Mouse (Mus musculus) liver, adult 2 months (tissue): ENCODE data around the gene Llph. TPM values are rescaled to one million over a fixed set of nuclear protein-coding genes. Genes with fewer than 3 reads are reported as not detected.

Experiments used
- DNase-seq: peaks from one replicate; pipeline ENCODE4 v3.0.0-alpha.2; 2011; ENCODE audit warnings: low read depth, low spot score; ENCODE audit errors: extremely low read depth
- H3K27ac ChIP-seq: fragments of 200-500 bp; replicated peaks from 2 replicates; pipeline ENCODE4 v1.5.1; 2012; ENCODE audit warnings: low read depth, mild to moderate bottlenecking, control low read depth, inconsistent platforms, low read length; ENCODE audit not compliant: insufficient read depth
- H3K27me3 ChIP-seq: fragments of 200-500 bp; 2 replicates; pipeline ENCODE4 v1.6.1; 2012; ENCODE audit warnings: mild to moderate bottlenecking, moderate library complexity, low read length, inconsistent platforms; ENCODE audit not compliant: control insufficient read depth, insufficient read depth
- H3K36me3 ChIP-seq: fragments of 200-500 bp; 2 replicates; pipeline ENCODE4 v1.6.1; 2012; ENCODE audit warnings: low read length, inconsistent platforms; ENCODE audit not compliant: control insufficient read depth, insufficient read depth
- H3K4me1 ChIP-seq: fragments of 200-500 bp; 2 replicates; pipeline ENCODE4 v1.6.1; 2011; ENCODE audit warnings: low read length; ENCODE audit not compliant: control insufficient read depth, insufficient read depth
- H3K4me3 ChIP-seq: fragments of 200-500 bp; 2 replicates; pipeline ENCODE4 v1.5.1; 2011; ENCODE audit warnings: low read depth, mild to moderate bottlenecking, control low read depth, low read length, moderate library complexity; ENCODE audit not compliant: insufficient read depth
- H3K79me2 ChIP-seq: fragments of 200-500 bp; 2 replicates; pipeline ENCODE4 v1.6.1; 2012; ENCODE audit warnings: inconsistent platforms, mild to moderate bottlenecking, low read length, moderate library complexity; ENCODE audit not compliant: control insufficient read depth, insufficient read depth
- H3K9ac ChIP-seq: fragments of 200-500 bp; 2 replicates; pipeline ENCODE4 v1.6.1; 2012; ENCODE audit warnings: low read depth, mild to moderate bottlenecking, control low read depth, inconsistent platforms, low read length
- CTCF ChIP-seq: fragments of 200-500 bp; IDR thresholded peaks from 2 replicates; pipeline ENCODE4 v1.5.1; 2011; ENCODE audit warnings: low read depth, low read length, control low read depth
- POLR2A ChIP-seq: fragments of 200-500 bp; IDR thresholded peaks from 2 replicates; pipeline ENCODE4 v1.6.1; 2011; ENCODE audit warnings: low read length, control low read depth; ENCODE audit not compliant: insufficient read depth; ENCODE audit errors: extremely low read depth
- WGBS: fragments of 180-500 bp; shearing (Covaris S2); methylation state at CpG from one replicate; pipeline ENCODE4 v1.1.7; 2018; 5-methylcytosine and 5-hydroxymethylcytosine counted together
- polyA plus RNA-seq: library from polyadenylated mRNA; depleted of rRNA; stranded (reverse); fragments of >200 nt; gene quantifications from 2 replicates; pipeline ENCODE4 v1.2.3, GENCODE M21; 2012
- total RNA-seq: library from RNA; depleted of rRNA; stranded (reverse); fragments of >200 nt; gene quantifications from 2 replicates; pipeline ENCODE4 v1.2.3, GENCODE M21; 2014

Gene Llph
- total and polyA plus RNA-seq, 2 experiments: 4.9 to 15.2 TPM

DNA sequence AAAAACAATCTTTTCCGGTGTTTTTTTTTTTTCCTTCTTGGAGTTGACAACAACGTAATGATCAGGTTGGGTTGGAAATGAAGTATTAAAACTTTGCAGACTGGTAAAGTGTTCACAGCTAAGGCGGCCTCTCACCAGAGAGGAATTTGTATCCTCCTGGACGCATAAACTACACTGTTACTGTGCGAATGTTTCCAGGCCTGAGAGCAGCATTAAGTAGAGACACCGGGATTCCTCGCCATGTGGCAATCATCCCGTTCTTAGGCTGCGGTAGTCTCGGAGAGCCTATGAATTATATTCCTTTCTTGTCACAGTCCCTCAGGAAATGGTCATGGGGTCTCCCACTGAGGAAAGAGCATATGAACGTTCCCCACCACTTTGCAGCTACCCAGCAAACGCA is 40.9 kb downstream of the Llph start:
- Histone ChIP-seq H3K27me3 (no peaks in the 10 kb centered on the region; the same call in 1 of the 2 replicates), H3K4me1 (no peaks in the 10 kb centered on the region; the same call in 1 of the 2 replicates), H3K27ac (no peak overlapping the region), H3K79me2 (no peaks in the 10 kb centered on the region), H3K9ac (no peak overlapping the region), H3K36me3 (no peaks in the 10 kb centered on the region), H3K4me3 (no peak overlapping the region)
- no peak for DNase-seq
- TF ChIP-seq CTCF (no peak), POLR2A (no peak)
- 89% methylated on average over 12 of the region's 12 CpGs for WGBS

DNA sequence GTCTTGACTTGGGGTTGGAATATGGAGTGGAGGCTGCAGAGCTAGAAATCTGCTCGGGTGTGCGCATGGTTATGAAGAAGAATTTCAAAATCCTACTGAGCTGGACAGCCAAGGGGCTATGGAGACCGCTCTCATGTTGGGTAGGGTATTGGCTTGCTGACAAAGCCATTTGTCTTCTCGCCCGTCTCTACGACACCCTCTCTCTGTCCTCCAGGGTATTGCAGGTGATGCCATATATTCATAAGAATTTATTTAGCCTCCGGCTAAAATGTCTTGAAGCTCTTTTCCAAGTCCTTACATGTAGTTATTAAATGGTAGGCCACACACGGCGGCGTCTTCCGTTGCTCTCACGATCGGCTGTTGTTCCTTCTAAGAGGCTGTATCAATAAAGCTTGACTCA is 43.1 kb downstream of the Llph start:
- no peak for TF ChIP-seq CTCF
- TF ChIP-seq POLR2A: no peak
- DNase-seq: no peak

DNA sequence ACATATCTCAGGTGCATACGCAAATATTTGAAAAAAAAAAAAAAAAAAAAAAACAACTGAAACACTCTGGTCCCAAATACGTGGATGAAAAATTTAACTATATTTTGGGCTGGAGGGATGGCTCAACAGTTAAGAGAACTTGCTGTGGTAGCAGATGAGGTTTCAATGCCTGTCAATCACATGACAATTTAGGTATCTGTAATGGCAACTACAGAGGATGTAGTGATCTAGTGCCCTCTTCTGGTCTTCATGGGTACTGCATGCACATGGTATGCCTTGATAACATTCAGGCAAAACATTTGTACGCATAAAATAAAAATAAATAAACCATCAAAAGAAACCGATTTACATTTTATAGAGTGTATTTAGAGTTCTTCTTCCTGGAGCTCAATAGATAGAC is 43.9 kb downstream of the Llph start:
- Histone ChIP-seq H3K79me2 (no peaks in the 10 kb centered on the region), H3K9ac (no peak overlapping the region), H3K27me3 (no peaks in the 10 kb centered on the region; the same call in 1 of the 2 replicates), H3K4me3 (no peak overlapping the region), H3K27ac (no peak overlapping the region), H3K36me3 (no peaks in the 10 kb centered on the region), H3K4me1 (no peaks in the 10 kb centered on the region; the same call in 1 of the 2 replicates)
- TF ChIP-seq POLR2A: no peak
- peak; percentile 33 for TF ChIP-seq CTCF
- 67% methylated on average over 4 of the region's 4 CpGs for WGBS
- peak; percentile 40 for DNase-seq

More for the DNA sequence above, 43.1 kb downstream of the Llph start:
- no peak overlapping the region for H3K9ac ChIP-seq
- H3K4me1 ChIP-seq: no peaks in the 10 kb centered on the region; the same call in 1 of the 2 replicates
- H3K79me2 ChIP-seq: no peaks in the 10 kb centered on the region
- H3K36me3 ChIP-seq: no peaks in the 10 kb centered on the region
- no peaks in the 10 kb centered on the region; the same call in 1 of the 2 replicates for H3K27me3 ChIP-seq
- no peak overlapping the region for H3K27ac ChIP-seq
- WGBS: 96% methylated on average over 13 of the region's 13 CpGs
- H3K4me3 ChIP-seq: no peak overlapping the region

DNA sequence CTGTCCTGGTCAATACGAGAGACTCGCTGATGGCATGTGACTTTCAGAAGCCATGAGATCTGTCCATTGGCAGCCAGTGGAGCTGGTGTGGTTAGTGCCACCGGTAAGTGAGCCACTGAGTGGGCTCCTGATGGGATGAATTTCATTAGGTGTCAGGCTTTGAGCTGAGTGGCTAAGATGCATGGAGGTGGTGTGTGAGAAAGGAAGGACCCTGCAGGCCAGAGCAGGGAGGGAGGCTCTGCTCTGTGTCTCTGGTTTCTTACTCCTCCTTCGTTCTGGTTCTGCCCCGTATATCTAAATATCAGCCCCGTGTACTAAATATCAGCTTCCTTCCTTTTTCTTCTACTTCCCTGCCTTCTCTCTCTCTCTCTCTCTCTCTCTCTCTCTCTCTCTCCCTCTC is 44.4 kb downstream of the Llph start:
- Histone ChIP-seq H3K27me3 (no peaks in the 10 kb centered on the region; the same call in 1 of the 2 replicates), H3K27ac (no peak overlapping the region), H3K36me3 (no peaks in the 10 kb centered on the region), H3K79me2 (no peaks in the 10 kb centered on the region), H3K9ac (no peak overlapping the region), H3K4me3 (no peak overlapping the region), H3K4me1 (no peaks in the 10 kb centered on the region; the same call in 1 of the 2 replicates)
- TF ChIP-seq POLR2A (no peak), CTCF (no peak)
- 85% methylated on average over 6 of the region's 6 CpGs for WGBS
- no peak for DNase-seq

DNA sequence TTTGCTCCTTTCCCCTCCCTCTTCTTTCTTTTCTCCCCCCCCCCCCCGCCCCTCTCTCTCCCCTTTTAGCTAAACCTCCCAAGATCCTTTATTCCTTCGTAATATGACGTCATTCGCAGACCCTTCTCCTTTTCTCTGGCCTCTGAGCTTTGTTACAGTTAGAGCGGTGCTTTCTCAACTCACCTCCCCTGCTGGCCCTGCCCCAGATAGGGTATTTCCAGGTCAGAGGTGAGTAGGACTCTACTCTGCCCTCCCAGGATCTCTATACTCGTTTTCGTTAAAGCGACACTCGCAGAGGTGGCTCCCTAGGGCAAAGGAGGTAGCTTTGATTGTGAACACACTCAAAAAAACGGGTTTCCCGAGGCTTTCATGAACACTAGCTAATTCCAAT is 45.0 kb downstream of the Llph start:
- no peak overlapping the region for H3K4me3 ChIP-seq
- no peak for DNase-seq
- 20% methylated on average over 11 of the region's 11 CpGs for WGBS

DNA sequence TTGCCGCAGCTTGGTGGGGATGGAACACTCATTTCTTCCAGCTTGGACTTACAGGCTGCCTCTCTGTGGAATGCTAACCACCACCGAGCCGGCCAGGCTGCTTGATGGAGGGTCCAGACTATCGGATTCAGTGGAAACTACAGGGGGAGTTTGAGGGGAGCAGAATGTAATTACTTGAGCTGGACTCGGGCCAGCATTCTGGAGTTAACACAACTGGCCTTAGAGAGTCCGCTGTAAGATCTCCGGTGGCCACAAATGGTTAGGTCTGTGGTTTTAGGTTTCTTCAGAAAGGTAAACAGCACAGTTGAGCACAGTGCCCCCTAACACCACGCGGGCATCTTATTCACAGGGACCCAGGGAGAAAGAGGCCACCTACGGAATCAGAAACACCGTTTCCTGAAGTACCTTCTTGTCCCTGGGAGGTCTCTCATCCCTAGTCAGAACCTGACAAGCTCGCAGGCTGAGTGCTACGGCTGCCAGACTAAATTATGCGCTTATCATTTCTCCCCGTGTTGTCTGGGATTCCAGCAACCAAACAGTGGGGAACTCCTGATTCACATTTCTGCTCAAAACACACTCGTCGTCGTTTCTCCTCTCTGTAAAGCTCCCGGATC is 45.5 kb downstream of the Llph start:
- TF ChIP-seq CTCF: no peak
- no peak for TF ChIP-seq POLR2A
- no peak for DNase-seq
- no peaks in the 10 kb centered on the region for H3K79me2 ChIP-seq
- WGBS: 29% methylated on average over 19 of the region's 19 CpGs
- no peaks in the 10 kb centered on the region; the same call in 1 of the 2 replicates for H3K4me1 ChIP-seq
- no peaks in the 10 kb centered on the region for H3K36me3 ChIP-seq
- no peak overlapping the region for H3K4me3 ChIP-seq
- H3K9ac ChIP-seq: no peak overlapping the region
- no peaks in the 10 kb centered on the region; the same call in 1 of the 2 replicates for H3K27me3 ChIP-seq
- H3K27ac ChIP-seq: no peak overlapping the region

More for the DNA sequence above, 45.0 kb downstream of the Llph start:
- H3K27ac ChIP-seq: no peak overlapping the region
- no peaks in the 10 kb centered on the region; the same call in 1 of the 2 replicates for H3K27me3 ChIP-seq
- no peak overlapping the region for H3K9ac ChIP-seq
- no peaks in the 10 kb centered on the region; the same call in 1 of the 2 replicates for H3K4me1 ChIP-seq
- no peaks in the 10 kb centered on the region for H3K36me3 ChIP-seq
- no peaks in the 10 kb centered on the region for H3K79me2 ChIP-seq
- TF ChIP-seq CTCF (no peak), POLR2A (no peak)
